ENCODE assay signal across 17 mouse cellular contexts in genomic region chr5:64700030-64700429, GRCm38 (mm10).
DNase-seq lines count a peak whose midpoint lies in the region; ATAC-seq and TF ChIP-seq lines count a peak whose summit lies in the region.
"Had no signal": no experiment of that assay in that cellular context is flagged by ENCODE, and none has a peak within 500 bp of the region (broad histone marks: within the 10 kb centered on the region; RNA-seq: fewer than 3 reads in every experiment).

No protein-coding gene starts in this region.

- WGBS in heart, embryonic 10.5 days: 47% methylated on average over 6 of the region's 6 CpGs
- WGBS in lung, embryonic 15.5 days: 36% methylated on average over 6 of the region's 6 CpGs
- 30% methylated on average over 6 of the region's 6 CpGs for WGBS in small intestine, adult 2 months
- 80% methylated on average over 6 of the region's 6 CpGs for WGBS in kidney, embryonic 15.5 days
- 94% methylated on average over 6 of the region's 6 CpGs for WGBS in forebrain, embryonic 16.5 days

- no peaks in the 10 kb centered on the region for H3K36me3 ChIP-seq in heart, embryonic 10.5 days
- no peaks in the 10 kb centered on the region for H3K36me3 ChIP-seq in lung, embryonic 15.5 days
- no peaks in the 10 kb centered on the region for H3K36me3 ChIP-seq in small intestine, adult 2 months (ENCODE audit: control insufficient read depth, insufficient read depth, low read length)
- H3K36me3 ChIP-seq in kidney, embryonic 15.5 days: no peaks in the 10 kb centered on the region
- no peaks in the 10 kb centered on the region for H3K36me3 ChIP-seq in forebrain, embryonic 16.5 days (ENCODE audit: control insufficient read depth, insufficient read depth)
- H3K36me3 ChIP-seq: forebrain, embryonic 10.5 days; limb, embryonic 15.5 days; neural tube, embryonic 13.5 days had no signal

- H3K4me1 ChIP-seq in heart, embryonic 10.5 days: peaks cover 22% of the 10 kb centered on the region
- H3K4me1 ChIP-seq in lung, embryonic 15.5 days: peaks cover 58% of the 10 kb centered on the region
- H3K4me1 ChIP-seq in small intestine, adult 2 months (ENCODE audit: control insufficient read depth, insufficient read depth, insufficient read length, low read length): peaks cover 43% of the 10 kb centered on the region
- H3K4me1 ChIP-seq in kidney, embryonic 15.5 days: peaks cover 27% of the 10 kb centered on the region
- H3K4me1 ChIP-seq in forebrain, embryonic 16.5 days (replicated peaks; ENCODE audit: control insufficient read depth, insufficient read depth, low read length): peaks cover 28% of the 10 kb centered on the region

- H3K4me3 ChIP-seq in heart, embryonic 10.5 days: no peak overlapping the region
- H3K4me3 ChIP-seq in lung, embryonic 15.5 days: no peak overlapping the region
- H3K4me3 ChIP-seq in small intestine, adult 2 months (ENCODE audit: low read depth, low read length): no peak overlapping the region
- no peak overlapping the region for H3K4me3 ChIP-seq in kidney, embryonic 15.5 days (replicated peaks)
- H3K4me3 ChIP-seq in forebrain, embryonic 16.5 days (replicated peaks; ENCODE audit: low read length): no peak overlapping the region
- H3K4me3 ChIP-seq: forebrain, embryonic 10.5 days; limb, embryonic 15.5 days; neural tube, embryonic 13.5 days had no signal

- no peak overlapping the region for H3K27ac ChIP-seq in heart, embryonic 10.5 days
- H3K27ac ChIP-seq in lung, embryonic 15.5 days: peak overlapping the region; percentile 96
- peak overlapping the region; percentile 94 for H3K27ac ChIP-seq in small intestine, adult 2 months (ENCODE audit: insufficient read depth, low read depth, low read length)
- no peak overlapping the region; the same call in 1 of the 2 replicates for H3K27ac ChIP-seq in kidney, embryonic 15.5 days
- no peak overlapping the region for H3K27ac ChIP-seq in forebrain, embryonic 16.5 days (ENCODE audit: low read length)
- H3K27ac ChIP-seq: forebrain, embryonic 10.5 days; limb, embryonic 15.5 days; neural tube, embryonic 13.5 days had no signal

- DNase-seq in heart, adult 11 months: peak; percentile 85
- DNase-seq in heart, embryonic 10.5 days (ENCODE audit: low spot score): no peak
- DNase-seq in R1 (ENCODE audit: low read depth, low spot score): peak; percentile 57
- DNase-seq: adrenal gland, postnatal 25 days; cerebellum, adult 8-10 months; gastrocnemius, postnatal 36 days; kidney, postnatal 4 days; liver, postnatal 0 days; thymus, postnatal 14 days had no signal

- no peaks in the 10 kb centered on the region for H3K9me3 ChIP-seq in heart, embryonic 10.5 days
- no peaks in the 10 kb centered on the region for H3K9me3 ChIP-seq in lung, embryonic 15.5 days
- H3K9me3 ChIP-seq in kidney, embryonic 15.5 days (replicated peaks): no peaks in the 10 kb centered on the region
- H3K9me3 ChIP-seq in forebrain, embryonic 16.5 days (ENCODE audit: control insufficient read depth, low read length): no peaks in the 10 kb centered on the region
- H3K9me3 ChIP-seq: forebrain, embryonic 10.5 days; limb, embryonic 15.5 days; neural tube, embryonic 13.5 days had no signal

- no peak overlapping the region for H3K9ac ChIP-seq in lung, embryonic 15.5 days
- no peak overlapping the region for H3K9ac ChIP-seq in kidney, embryonic 15.5 days
- no peak overlapping the region for H3K9ac ChIP-seq in forebrain, embryonic 16.5 days (replicated peaks; ENCODE audit: low read depth, low read length)
- H3K9ac ChIP-seq: limb, embryonic 15.5 days; liver, postnatal 0 days; neural tube, embryonic 13.5 days had no signal

- no peaks in the 10 kb centered on the region for H3K27me3 ChIP-seq in heart, embryonic 10.5 days (ENCODE audit: insufficient read depth, poor library complexity, severe bottlenecking)
- no peaks in the 10 kb centered on the region for H3K27me3 ChIP-seq in lung, embryonic 15.5 days
- no peaks in the 10 kb centered on the region for H3K27me3 ChIP-seq in small intestine, adult 2 months (ENCODE audit: control insufficient read depth, insufficient read depth, low read length)
- H3K27me3 ChIP-seq in kidney, embryonic 15.5 days: no peaks in the 10 kb centered on the region
- H3K27me3 ChIP-seq in forebrain, embryonic 16.5 days (replicated peaks; ENCODE audit: control insufficient read depth, insufficient read depth, low read length): no peaks in the 10 kb centered on the region
- H3K27me3 ChIP-seq: limb, embryonic 15.5 days; neural tube, embryonic 13.5 days had no signal

- no peak for TF ChIP-seq CTCF in small intestine, adult 2 months (IDR thresholded peaks at IDR 0.05; ENCODE audit: extremely low read depth, insufficient read length, insufficient replicate concordance, low read depth, low read length)

- peak overlapping the region; percentile 8; the same call in 1 of the 2 replicates for H3K4me2 ChIP-seq in lung, embryonic 15.5 days
- no peak overlapping the region for H3K4me2 ChIP-seq in kidney, embryonic 15.5 days
- H3K4me2 ChIP-seq in forebrain, embryonic 16.5 days (ENCODE audit: low read length): no peak overlapping the region
- H3K4me2 ChIP-seq: limb, embryonic 15.5 days; midbrain, embryonic 11.5 days; neural tube, embryonic 13.5 days had no signal

- ATAC-seq in lung, embryonic 15.5 days (ENCODE audit: borderline replicate concordance, extremely low read depth, low FRiP score, low TSS enrichment): peak; percentile 24; the same call in 1 of the 2 replicates
- no peak for ATAC-seq in kidney, embryonic 15.5 days (replicated peaks; ENCODE audit: low FRiP score)
- ATAC-seq in forebrain, embryonic 16.5 days: no peak
- ATAC-seq: liver, postnatal 0 days had no signal

- TF ChIP-seq POLR2A in small intestine, adult 2 months (IDR thresholded peaks at IDR 0.05; ENCODE audit: low read depth, low read length): no peak

Comparison
In these comparisons a context has a peak if more than half of its experiments do, and no peak if none do; other contexts are left out.
1. H3K27ac ChIP-seq: peak in lung, embryonic 15.5 days (single experiment) and small intestine, adult 2 months (single experiment); none in heart, embryonic 10.5 days (single experiment), kidney, embryonic 15.5 days (single experiment) and forebrain, embryonic 16.5 days (single experiment).